Mouse (Mus musculus): ENCODE measurements around the gene Arih1. TPM values are rescaled to one million over a fixed set of nuclear protein-coding genes. Genes with fewer than 3 reads are reported as not detected.
"Not testable (repeated sequence)": the region's sequence is repeated elsewhere in the genome, so short reads cannot be mapped to it uniquely, and the experiment has no call there.

Gene Arih1
- total and polyA plus RNA-seq, 3 experiments = 46.5 to 60.4 (median 48.4) TPM

DNA sequence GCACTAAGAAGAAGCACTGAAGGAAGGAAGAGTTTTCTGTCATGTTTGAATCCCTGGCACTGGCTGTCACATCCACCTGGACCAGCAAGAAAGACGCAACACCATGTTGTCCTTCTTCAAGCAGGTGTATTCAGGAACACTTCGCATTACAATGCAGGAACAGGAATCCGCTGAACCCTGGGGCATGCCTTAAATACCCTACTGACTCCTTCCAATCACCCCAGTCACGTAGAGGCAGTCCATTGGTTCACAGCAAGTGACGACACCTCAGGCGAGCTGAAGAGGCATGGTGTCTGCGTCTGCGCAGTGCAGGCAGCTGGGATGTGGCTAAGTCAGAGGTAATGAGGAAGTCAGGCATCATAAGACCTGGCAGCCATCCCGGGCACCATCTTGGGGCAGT lies 116.8 kb downstream of the Arih1 start:
- Histone ChIP-seq H3K4me1 (ENCODE audit: control insufficient read depth in 1 of 2, insufficient read depth in 2 of 2, low read length in 2 of 2) (no peaks in the 10 kb centered on the region), H3K9me3 (replicated peaks; ENCODE audit: insufficient read depth, low read length) (no peaks in the 10 kb centered on the region; the same call in 1 of the 2 replicates), H3K4me3 (ENCODE audit: control insufficient read depth in 1 of 2, insufficient read depth in 1 of 2, low read depth in 2 of 2, low read length in 2 of 2) (no peak overlapping the region), H3K79me2 (ENCODE audit: control insufficient read depth, insufficient read depth, low read length, poor library complexity) (no peaks in the 10 kb centered on the region), H3K27me3 (ENCODE audit: control insufficient read depth in 1 of 2, insufficient read depth in 2 of 2, low read length in 2 of 2) (no peaks in the 10 kb centered on the region), H3K27ac (ENCODE audit: control insufficient read depth, low read depth, low read length) (no peak overlapping the region), H3K36me3 (ENCODE audit: control insufficient read depth in 1 of 2, insufficient read depth in 2 of 2, low read length in 2 of 2) (no peaks in the 10 kb centered on the region), H3K9ac (ENCODE audit: control insufficient read depth, low read depth, low read length, poor library complexity, severe bottlenecking) (no peak overlapping the region)
- no peak for TF ChIP-seq MXI1 (IDR thresholded peaks at IDR 0.05; ENCODE audit: low read depth, low read length)
- DNase-seq (ENCODE audit: low read depth, low spot score) = no peak

DNA sequence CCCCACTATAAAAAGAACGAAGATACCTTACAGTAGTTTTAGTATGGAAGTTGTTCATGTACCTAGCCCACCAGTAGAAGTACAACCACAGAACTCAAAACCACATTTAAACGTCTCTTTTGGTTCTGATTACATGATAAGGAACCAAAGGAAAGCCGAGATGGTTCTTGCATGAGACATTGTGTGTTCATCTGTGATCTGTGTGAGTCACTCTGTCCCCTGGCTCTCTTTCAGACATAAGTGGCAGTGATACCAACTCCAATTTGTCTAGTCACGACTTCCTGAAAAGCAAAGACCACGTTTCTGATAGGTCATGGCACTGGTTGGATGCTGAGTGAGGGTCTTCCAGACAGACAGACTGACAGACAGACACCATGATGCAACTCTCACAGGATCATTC lies 117.2 kb downstream of the Arih1 start:
- no peak overlapping the region for H3K9ac ChIP-seq (ENCODE audit: control insufficient read depth, low read depth, low read length, poor library complexity, severe bottlenecking)
- DNase-seq (ENCODE audit: low read depth, low spot score) = peak; percentile 44
- H3K4me1 ChIP-seq (ENCODE audit: control insufficient read depth in 1 of 2, insufficient read depth in 2 of 2, low read length in 2 of 2) = no peaks in the 10 kb centered on the region
- no peaks in the 10 kb centered on the region for H3K27me3 ChIP-seq (ENCODE audit: control insufficient read depth in 1 of 2, insufficient read depth in 2 of 2, low read length in 2 of 2)
- no peaks in the 10 kb centered on the region for H3K36me3 ChIP-seq (ENCODE audit: control insufficient read depth in 1 of 2, insufficient read depth in 2 of 2, low read length in 2 of 2)
- no peaks in the 10 kb centered on the region; the same call in 1 of the 2 replicates for H3K9me3 ChIP-seq (replicated peaks; ENCODE audit: insufficient read depth, low read length)
- no peak overlapping the region for H3K4me3 ChIP-seq (ENCODE audit: control insufficient read depth in 1 of 2, insufficient read depth in 1 of 2, low read depth in 2 of 2, low read length in 2 of 2)
- no peaks in the 10 kb centered on the region for H3K79me2 ChIP-seq (ENCODE audit: control insufficient read depth, insufficient read depth, low read length, poor library complexity)
- no peak overlapping the region for H3K27ac ChIP-seq (ENCODE audit: control insufficient read depth, low read depth, low read length)
- no peak for TF ChIP-seq ZMIZ1 (IDR thresholded peaks at IDR 0.05; ENCODE audit: low read depth, low read length)
- TF ChIP-seq USF2 (IDR thresholded peaks at IDR 0.05; ENCODE audit: borderline replicate concordance in 1 of 2, insufficient read depth in 1 of 2, low read depth in 1 of 2, low read length in 2 of 2) = no peak
- no peak for TF ChIP-seq NELFE (IDR thresholded peaks at IDR 0.05; ENCODE audit: low read depth, low read length)
- no peak for TF ChIP-seq POLR2AphosphoS2 (IDR thresholded peaks at IDR 0.05; ENCODE audit: low read length)
- TF ChIP-seq CTCF (IDR thresholded peaks at IDR 0.05 in 2 of 3, conservative IDR thresholded peaks at IDR 0.05 in 1 of 3; ENCODE audit: control insufficient read depth in 1 of 3, insufficient read depth in 1 of 3, low read depth in 2 of 3, low read length in 3 of 3, poor library complexity in 1 of 3, severe bottlenecking in 1 of 3) = no peak
- no peak for TF ChIP-seq RAD21 (IDR thresholded peaks at IDR 0.05; ENCODE audit: low read depth, low read length)
- TF ChIP-seq NRF1 (IDR thresholded peaks at IDR 0.05; ENCODE audit: insufficient read depth, low read depth, low read length, poor library complexity, severe bottlenecking) = no peak
- 0 out of 2 replicates have a peak, but pooled peaks have one; percentile 4 for TF ChIP-seq GATA1 (IDR thresholded peaks at IDR 0.05; ENCODE audit: low read depth, low read length)

- not testable (repeated sequence) for H3K4me1 ChIP-seq (ENCODE audit: control insufficient read depth in 1 of 2, insufficient read depth in 2 of 2, low read length in 2 of 2); DNase-seq (ENCODE audit: low read depth, low spot score); H3K9me3 ChIP-seq (replicated peaks; ENCODE audit: insufficient read depth, low read length); H3K4me3 ChIP-seq (ENCODE audit: control insufficient read depth in 1 of 2, insufficient read depth in 1 of 2, low read depth in 2 of 2, low read length in 2 of 2); H3K27me3 ChIP-seq (ENCODE audit: control insufficient read depth in 1 of 2, insufficient read depth in 2 of 2, low read length in 2 of 2); H3K79me2 ChIP-seq (ENCODE audit: control insufficient read depth, insufficient read depth, low read length, poor library complexity); H3K9ac ChIP-seq (ENCODE audit: control insufficient read depth, low read depth, low read length, poor library complexity, severe bottlenecking); H3K27ac ChIP-seq (ENCODE audit: control insufficient read depth, low read depth, low read length); H3K36me3 ChIP-seq (ENCODE audit: control insufficient read depth in 1 of 2, insufficient read depth in 2 of 2, low read length in 2 of 2)
Measured at GRCm38 (mm10) chr9:59360487-59360886, 125.9 kb downstream of the Arih1 start.

GRCm38 (mm10) chr9:59358041-59358440 lies 128.4 kb downstream of the Arih1 start:
- H3K79me2 ChIP-seq (ENCODE audit: control insufficient read depth, insufficient read depth, low read length, poor library complexity); H3K4me3 ChIP-seq (ENCODE audit: control insufficient read depth in 1 of 2, insufficient read depth in 1 of 2, low read depth in 2 of 2, low read length in 2 of 2); H3K9ac ChIP-seq (ENCODE audit: control insufficient read depth, low read depth, low read length, poor library complexity, severe bottlenecking); H3K27ac ChIP-seq (ENCODE audit: control insufficient read depth, low read depth, low read length); H3K36me3 ChIP-seq (ENCODE audit: control insufficient read depth in 1 of 2, insufficient read depth in 2 of 2, low read length in 2 of 2); H3K9me3 ChIP-seq (replicated peaks; ENCODE audit: insufficient read depth, low read length); H3K27me3 ChIP-seq (ENCODE audit: control insufficient read depth in 1 of 2, insufficient read depth in 2 of 2, low read length in 2 of 2); H3K4me1 ChIP-seq (ENCODE audit: control insufficient read depth in 1 of 2, insufficient read depth in 2 of 2, low read length in 2 of 2): not testable (repeated sequence)
- TF ChIP-seq SMC3 (IDR thresholded peaks at IDR 0.05; ENCODE audit: low read depth, low read length) = peak; percentile 43
- peak; percentile 20; the same call in 1 of the 2 replicates for TF ChIP-seq ZC3H11A (IDR thresholded peaks at IDR 0.05; ENCODE audit: low read depth, low read length)
- peak; percentile 43 for TF ChIP-seq RAD21 (IDR thresholded peaks at IDR 0.05; ENCODE audit: low read depth, low read length)
- peak in 1 of 3 experiments; percentile 41; a peak in 2 of 6 replicates for TF ChIP-seq CTCF (IDR thresholded peaks at IDR 0.05 in 2 of 3, conservative IDR thresholded peaks at IDR 0.05 in 1 of 3; ENCODE audit: control insufficient read depth in 1 of 3, insufficient read depth in 1 of 3, low read depth in 2 of 3, low read length in 3 of 3, poor library complexity in 1 of 3, severe bottlenecking in 1 of 3)
- peak; percentile 34 for DNase-seq (ENCODE audit: low read depth, low spot score)

All from MEL (cell line).